Mouse (Mus musculus) bone marrow, adult 2 months (tissue): ENCODE measurements at regions not wholly inside any gene's neighbourhood (a gene's known extent, or its start where the extent isn't known, plus 50 kb on each side); places are given as distances from the start of the nearest gene placed in this dataset.

Experiments used
- CTCF ChIP-seq: fragments of 200-500 bp; IDR thresholded peaks from 2 replicates; pipeline ENCODE4 v1.5.1; 2011; ENCODE audit warnings: low read length, control low read depth; ENCODE audit not compliant: control insufficient read depth, insufficient read depth
- POLR2A ChIP-seq: fragments of 200-500 bp; IDR thresholded peaks from 2 replicates; pipeline ENCODE4 v1.6.1; 2011; ENCODE audit warnings: low read depth, mild to moderate bottlenecking, control low read depth, low read length, borderline replicate concordance; ENCODE audit not compliant: control insufficient read depth

GRCm38 (mm10) chr14:76755591-76756376 is 199.1 kb upstream of the Serp2 start:
- TF ChIP-seq POLR2A (no peak), CTCF (no peak)
